Mouse (Mus musculus) cerebral cortex, adult 2 months (tissue): Measurements from ENCODE around the gene Egfl8.

Source experiments
- whole genome bisulfite sequencing: fragments of 180-500 bp; shearing (Covaris S2); methylation state at CpG from one replicate; pipeline ENCODE4 v1.1.7; 2018; 5-methylcytosine and 5-hydroxymethylcytosine counted together

Egfl8 gene

DNA sequence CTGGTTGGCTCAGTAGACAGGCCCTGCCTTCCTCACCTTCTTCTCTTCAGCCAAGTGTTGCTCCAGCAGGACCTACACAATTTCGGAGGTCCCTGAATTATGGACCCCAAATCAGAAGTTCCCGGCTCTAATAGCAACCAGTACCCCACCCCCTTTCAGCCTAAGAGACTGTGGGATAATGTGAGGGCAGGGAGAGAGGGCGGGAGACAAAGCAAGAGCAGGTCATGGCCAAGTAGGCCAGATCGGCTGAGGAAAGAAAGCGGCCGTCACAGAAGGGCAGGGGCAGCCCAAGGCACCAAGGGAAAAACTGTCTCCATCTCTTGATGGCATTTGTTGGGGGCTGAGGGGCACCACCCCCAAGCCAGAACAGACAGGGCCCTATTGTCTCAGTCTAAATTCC lies at the start of gene Egfl8:
TSS of gene Egfl8 (minus strand) at position 101 of the 400 bp plus-strand sequence.
- 49% methylated on average over 6 of the region's 6 CpGs for WGBS

DNA sequence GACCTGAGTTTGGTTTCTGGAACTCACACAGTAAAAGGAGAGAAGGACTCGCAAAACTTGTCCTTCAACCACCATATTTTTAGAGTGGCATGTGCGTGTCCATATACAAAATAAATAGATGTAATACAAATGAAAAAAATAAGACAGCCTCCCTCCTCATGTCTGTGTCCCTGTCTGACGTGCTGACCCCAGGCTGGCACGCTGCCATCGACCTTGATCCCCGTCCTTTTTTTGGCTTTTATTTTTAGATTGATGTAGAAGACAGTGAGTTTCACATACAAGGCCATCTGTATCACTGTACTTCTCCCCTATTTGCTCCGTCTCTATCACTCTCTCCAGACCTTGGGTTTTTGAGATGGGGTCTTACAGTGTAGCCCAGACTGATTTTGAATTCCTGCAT lies 48.7 kb upstream of the Egfl8 start:
- WGBS, result 76% methylated on average over 7 of the region's 7 CpGs

DNA sequence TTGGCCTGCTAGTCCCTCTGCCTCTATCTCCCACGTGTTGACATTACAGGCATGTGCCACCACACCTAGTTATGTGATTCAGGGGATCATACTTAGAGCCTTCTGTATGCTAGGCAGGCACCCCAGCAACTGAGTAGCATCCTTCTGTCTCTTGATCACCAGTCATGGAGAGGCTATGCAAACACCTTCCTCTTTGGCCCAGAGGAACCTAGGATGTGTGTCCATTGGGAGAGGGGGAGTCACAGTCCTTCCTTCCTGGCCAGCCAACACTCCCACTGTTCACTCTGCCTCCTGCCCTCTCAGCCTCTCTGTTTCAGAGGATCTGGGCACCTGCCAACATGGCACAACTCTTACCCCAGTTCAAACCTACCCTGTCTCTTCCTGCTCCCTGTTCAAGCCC lies 47.8 kb upstream of the Egfl8 start:
- 59% methylated on average over 1 of the region's 1 CpGs for WGBS

DNA sequence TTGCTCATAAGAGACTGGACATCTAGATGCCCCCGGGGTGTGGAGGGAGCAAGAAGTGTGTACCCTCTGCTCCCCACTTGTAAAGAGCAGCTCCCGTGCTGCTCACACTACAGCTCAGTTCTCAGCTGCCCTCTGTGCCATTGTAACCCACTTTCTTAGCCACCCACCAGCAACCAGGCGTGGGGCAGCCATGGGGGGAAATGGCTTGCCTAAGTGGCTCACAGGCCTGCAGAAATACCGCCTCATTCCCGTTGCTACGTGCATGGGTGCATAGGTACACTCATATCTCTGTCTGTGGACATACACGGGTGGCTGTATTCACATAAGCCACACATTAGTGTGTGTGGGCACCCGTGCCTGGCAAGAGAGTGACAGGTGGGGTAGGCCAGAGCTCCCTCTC lies 47.2 kb upstream of the Egfl8 start:
- 88% methylated on average over 8 of the region's 8 CpGs for WGBS

DNA sequence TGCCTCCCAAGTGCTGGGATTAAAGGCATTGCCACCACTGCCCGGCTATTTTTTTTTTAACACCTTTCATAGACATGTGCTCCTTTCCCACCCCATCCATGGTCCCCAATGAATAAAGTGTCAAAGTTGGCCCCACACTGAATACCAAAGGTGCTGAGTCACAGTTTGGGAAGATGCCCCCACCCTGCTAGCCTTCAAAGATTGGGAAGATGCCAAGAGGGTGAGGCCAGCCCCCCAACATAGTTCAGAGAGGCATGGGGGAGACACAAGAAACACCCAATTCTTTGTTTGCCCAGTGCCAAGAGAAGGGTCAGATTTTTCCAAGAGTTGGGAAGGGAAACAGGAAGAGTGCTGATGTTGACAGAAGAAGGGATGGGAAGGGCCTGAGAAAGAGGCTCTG lies 46.7 kb upstream of the Egfl8 start:
- 86% methylated on average over 1 of the region's 1 CpGs for WGBS

DNA sequence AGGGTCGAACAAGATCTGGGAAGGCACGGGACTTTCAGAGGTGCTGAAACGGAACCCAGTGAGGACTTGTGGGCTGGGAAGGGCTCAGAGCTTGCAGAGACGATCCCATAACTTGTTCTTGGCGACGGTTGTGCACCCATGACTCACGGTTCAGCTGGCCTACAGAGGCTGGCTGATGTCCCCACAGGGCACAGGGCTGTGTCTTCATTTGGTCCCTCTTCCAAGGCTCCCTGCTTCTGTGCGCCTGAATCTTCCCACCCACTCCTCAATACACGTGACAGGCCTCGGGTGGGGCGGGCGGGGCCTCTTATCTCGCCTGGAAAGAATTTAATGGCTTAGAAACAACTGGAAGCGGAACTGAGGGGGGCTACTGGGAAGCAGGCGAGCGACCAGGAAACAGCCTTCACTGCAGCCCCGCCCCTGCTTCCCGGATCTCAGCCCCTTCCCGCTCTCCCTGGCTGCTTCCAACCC lies 45.4 kb upstream of the Egfl8 start:
- 11% methylated on average over 19 of the region's 19 CpGs for WGBS

DNA sequence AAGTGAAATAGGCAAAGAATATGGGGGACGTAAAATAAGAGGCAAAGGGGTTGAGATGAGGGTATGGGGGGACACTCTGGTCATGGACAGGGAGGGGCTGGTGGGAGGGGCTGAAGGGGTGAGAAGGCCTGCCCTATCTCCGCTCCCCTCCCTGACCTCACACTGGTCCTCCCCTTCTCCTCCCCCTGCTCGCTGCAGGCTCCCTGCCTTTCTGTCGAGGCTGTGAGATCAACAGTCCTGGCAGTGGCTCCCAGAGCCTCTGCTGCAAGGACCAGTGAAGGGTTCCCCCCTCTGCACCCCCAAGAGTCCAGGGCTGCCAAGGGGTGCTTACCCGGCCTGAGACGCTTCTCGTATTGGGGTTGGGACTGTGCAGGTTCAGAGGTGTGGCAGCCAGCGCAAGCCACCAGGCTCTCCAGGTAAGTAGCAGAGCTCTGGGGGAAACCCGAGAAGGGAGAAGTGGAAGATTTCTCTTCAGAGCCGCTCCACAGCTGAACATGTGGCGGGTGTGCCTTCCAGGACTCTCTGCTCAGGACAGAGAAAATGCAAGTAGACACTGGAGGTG lies 44.6 kb upstream of the Egfl8 start:
- 38% methylated on average over 11 of the region's 11 CpGs for WGBS

DNA sequence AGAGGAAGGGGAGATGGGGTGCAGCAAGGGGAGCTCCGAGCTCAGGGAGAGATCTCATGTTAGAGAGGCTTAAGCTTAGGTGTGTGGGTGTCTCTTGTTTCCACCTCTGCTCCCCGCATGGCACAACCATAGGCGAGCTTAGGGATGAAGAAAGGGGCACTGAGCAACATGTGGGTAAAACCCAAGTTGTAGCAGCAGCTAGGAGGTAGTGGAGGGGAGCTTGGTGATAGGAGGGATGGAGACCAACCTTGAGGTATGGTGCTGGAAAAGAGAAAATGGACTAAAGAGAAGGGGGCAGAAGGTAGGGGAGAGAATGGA lies 44.1 kb upstream of the Egfl8 start:
- 43% methylated on average over 3 of the region's 3 CpGs for WGBS

DNA sequence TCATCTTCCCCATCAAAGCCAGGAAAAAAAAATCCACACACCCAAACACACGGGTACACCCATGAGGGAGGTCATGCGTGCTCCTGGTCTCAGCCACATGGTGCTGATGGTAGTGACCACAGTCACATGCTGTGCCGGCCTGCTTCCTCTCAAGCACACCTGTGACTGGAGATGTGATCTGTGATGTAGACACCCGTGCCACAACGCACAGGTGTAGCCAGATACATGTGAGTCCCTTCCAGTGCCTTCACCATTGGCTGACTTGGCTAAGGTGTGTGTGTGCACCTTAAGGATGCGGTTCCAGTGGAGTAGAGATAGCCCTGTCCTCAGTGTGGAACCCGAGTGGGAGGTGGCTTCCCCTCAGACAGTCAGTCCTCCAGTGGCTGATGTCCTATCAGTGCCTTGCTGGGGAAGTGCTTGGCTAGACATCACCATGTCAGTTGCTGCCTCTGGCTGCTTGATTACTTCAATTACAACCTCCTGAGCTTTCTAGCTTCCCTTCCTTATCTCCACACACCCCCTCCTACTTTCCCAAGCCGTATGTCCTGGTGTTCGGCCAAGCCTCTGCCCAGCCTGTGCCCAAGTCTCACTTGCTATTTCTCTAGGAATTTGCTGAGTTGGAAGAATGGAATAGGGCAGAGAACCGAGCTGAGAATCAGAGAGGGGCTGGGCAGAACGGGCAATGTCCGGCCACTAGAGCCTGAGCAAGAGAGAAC lies 43.6 kb upstream of the Egfl8 start:
- 63% methylated on average over 12 of the region's 12 CpGs for WGBS

DNA sequence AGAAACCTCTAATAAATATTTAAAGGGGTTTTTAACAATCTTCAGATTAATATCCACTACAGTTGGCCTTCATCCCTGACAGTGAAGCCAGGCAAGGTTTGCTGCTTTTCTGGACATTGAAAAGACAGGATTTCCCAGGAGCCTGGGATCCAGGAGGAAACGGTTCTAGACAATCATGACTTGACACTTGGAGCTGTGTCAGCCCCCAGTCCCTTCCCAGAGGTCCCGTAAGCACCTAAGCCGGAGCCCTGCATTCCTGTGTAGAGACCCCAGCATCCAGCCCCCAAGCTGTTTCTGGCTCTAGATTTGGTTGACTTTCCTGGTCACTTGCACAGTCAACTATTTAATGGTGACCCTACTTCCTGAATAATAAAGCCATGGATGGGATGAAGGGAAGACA lies 42.8 kb upstream of the Egfl8 start:
- WGBS, result 83% methylated on average over 3 of the region's 3 CpGs

DNA sequence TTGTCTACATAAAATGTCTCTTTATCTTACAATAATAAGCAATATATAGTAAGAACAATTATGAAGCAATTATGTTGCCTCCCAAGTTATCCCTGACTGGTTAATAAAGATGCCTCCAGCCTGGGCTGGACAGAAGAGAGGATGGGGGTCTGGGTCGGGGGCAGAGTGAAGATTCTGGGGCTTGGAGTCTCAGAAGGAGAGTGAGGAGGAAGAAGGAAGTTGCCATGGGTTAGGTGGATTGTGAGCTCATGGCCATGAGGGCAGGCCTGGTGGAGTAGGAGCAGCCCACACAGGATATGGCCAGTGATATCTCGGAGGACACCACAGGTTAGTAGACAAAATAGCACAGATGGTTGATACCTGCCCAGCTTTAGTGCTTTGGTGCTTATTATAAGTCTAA lies 42.4 kb upstream of the Egfl8 start:
- 73% methylated on average over 2 of the region's 2 CpGs for WGBS

DNA sequence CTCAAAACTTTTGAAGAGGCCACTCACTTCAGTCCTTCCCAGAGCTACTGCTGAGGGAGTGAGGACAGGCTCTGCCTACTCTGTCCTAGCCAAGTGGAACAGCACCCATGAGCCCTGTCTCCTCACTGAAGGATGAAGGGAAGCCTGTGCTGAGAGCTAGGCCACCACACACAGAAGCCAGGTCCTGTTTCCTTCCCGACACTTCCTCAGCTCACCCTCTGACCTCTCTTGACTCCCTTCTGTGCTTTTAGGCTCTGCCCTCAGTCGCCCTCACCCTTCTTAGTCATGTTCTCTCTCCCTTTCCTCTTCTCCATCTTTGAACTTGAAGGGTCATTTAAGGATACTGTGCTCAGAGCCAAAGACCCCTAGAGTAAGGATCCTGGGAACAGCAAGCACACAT lies 41.5 kb upstream of the Egfl8 start:
- 39% methylated on average over 2 of the region's 2 CpGs for WGBS

DNA sequence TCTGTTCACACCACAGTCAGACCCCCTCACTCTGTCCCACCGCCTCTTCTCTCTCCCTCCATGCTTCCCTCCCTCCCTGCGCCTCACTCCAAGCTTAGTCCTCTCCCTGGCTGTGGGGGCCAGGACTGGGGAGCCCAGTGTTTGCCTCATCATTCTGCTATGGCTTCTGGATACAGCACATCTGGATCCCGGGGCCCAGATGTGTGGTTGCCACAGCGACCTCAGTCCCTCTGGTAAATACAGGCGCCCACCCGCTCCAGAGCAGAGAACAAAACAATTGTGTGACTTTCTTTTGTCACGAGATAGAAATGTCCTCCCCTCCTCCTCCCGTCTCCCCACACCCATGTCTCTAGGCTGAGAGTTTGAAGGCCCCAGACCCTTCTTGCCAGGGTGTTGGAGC lies 40.9 kb upstream of the Egfl8 start:
- 65% methylated on average over 8 of the region's 8 CpGs for WGBS

DNA sequence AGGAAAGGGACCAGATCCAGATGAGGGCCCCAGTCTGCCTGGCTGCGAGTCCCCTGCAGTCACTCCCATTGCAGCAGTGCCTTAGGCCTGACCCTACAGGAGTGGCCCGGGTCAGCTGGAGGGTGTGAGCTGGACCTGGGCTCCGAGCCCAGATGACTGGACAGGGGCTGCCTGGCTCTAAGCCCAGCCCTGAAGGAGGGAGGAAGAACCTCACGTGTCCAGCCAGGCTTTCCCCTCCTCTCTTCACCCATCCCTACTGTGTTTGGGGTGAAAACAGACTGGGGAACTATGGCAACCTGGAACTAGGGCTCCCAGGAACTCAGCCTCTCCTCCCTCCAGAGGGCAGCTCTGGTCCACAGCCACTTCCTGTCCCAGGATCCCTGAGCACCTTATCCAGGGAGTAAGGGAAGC lies 39.8 kb upstream of the Egfl8 start:
- WGBS, result 27% methylated on average over 4 of the region's 4 CpGs

DNA sequence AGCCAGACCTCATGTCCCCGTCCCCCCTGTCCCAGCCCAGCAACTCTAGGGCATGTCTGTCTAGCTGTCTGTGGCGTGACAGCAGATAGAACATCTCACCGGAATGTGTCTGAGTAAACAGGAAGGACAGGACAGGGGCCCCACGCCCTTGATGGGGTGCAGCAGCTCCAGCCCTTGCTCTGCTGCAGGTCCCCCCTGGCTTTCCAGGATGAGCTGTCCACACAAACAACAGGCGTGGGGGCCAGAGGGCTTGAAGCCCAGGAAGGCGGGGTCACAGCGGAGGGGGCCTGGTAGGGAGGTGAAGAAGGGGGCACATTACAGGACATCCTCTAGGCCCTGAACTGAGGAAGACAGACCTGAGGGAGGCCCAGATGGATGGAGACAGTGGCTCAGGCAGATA lies 39.4 kb upstream of the Egfl8 start:
- 76% methylated on average over 7 of the region's 7 CpGs for WGBS

DNA sequence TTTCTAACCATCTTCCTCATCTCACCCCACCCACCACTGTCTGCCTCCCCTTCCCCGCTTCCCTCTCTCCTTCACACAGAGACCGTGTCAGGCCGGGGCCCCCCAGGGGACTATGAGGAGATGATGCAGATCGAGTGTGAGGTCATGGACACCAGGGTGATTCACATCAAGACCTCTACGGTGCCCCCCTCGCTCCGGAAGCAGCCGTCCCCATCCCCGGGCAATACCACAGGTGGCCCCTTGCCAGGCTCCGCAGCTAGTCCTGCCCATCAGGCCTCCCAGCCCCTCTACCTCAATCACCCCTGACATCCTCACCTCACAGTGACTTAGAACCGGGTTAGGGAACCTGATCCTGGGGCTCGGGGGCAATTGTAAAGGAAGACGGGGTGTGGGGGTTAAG lies 38.6 kb upstream of the Egfl8 start:
- WGBS, result 94% methylated on average over 13 of the region's 13 CpGs

DNA sequence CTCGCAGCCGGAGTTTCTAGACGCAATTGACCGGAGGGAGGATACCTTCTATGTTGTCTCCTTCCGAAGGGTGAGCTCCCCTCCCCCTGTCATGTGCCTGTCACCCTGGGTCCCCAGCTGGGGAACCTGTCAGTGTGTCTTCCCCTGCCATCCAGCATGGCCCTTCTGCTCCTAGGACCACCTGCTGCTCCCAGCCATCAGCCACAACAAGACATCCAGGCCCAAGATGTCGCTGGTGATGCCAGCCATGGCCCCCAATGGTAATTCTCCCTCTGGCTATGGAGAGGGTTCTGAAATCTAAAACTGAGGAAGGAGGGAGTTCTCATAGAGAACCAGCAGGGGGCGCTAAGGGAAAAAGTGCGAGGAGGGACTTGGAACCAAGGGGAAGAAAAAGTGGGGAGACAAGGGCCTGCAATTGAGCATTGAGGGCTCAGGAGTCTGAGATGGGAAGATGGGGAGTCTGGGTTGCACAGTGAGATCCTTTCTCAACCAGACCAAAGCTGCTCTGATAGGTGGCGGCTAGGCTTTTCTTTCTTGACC lies 38.0 kb upstream of the Egfl8 start:
- WGBS, result 64% methylated on average over 9 of the region's 9 CpGs

DNA sequence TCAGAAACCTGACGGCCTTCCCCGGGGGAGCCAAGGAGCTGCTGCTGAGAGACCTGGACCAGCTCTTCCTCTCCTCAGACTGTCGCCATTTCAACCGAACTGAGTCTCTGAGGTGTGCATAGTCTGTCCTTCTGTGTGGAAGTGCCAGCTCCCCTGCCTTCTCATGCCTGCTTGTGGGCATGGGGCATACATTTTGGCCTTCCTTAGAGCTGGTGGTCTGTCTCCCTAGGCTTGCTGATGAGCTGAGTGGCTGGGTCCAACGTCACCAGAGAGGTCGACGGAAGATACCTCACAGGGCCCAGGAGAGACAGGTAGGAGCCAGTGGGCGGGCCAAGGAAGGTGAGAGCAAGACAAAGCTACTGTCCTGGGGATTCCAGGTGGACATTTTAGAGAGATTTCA lies 37.2 kb upstream of the Egfl8 start:
- WGBS, result 90% methylated on average over 8 of the region's 8 CpGs

DNA sequence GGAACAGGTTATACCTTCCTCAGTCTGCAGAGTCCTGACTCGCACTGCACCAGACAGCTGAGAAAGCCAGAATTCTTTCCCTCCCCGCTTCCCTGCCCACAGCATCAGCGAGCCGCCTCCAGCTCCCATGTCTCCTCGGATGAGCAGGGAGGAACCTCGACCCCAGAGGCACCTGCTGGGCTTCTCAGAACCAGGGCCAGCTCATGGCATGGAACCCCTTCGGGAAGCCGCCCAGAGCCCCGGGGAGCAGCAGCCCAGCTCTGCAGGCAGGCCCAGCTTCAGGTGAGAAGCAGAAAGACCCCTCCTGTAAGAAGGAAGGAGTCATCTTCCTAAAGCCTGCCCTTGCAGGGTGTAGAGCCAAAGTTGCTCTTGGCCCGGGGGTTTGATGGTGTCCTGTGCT lies 36.8 kb upstream of the Egfl8 start:
- whole genome bisulfite sequencing, result 74% methylated on average over 10 of the region's 10 CpGs

DNA sequence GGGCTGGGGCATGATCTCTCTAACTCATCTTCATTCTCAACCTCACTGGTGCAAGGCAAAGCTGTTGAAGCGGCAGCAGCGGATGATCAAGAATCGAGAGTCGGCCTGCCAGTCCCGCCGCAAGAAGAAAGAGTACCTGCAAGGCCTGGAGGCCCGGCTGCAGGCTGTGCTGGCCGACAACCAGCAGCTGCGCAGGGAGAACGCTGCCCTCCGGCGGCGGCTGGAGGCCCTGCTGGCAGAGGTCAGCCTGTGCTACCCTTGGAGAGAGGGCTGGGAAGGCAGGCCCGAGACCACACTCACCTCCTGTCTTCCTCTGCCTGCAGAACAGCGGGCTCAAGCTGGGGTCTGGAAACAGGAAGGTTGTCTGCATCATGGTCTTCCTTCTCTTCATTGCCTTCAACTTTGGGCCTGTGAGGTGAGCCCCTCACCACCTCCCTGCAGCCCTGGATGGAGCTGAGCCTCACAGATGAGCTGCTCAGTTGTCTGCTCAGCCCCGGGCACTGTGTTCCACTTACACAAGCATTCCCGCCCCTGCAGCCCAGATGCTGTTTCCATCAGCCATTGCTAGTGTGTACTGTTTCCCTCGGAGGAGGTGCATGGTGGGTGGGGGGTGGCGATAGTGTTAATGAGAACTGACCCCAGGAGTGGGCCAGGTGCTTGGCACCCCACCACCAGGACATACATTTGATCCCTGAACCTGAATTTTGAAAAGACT lies 35.9 kb upstream of the Egfl8 start:
- 44% methylated on average over 19 of the region's 19 CpGs for WGBS

DNA sequence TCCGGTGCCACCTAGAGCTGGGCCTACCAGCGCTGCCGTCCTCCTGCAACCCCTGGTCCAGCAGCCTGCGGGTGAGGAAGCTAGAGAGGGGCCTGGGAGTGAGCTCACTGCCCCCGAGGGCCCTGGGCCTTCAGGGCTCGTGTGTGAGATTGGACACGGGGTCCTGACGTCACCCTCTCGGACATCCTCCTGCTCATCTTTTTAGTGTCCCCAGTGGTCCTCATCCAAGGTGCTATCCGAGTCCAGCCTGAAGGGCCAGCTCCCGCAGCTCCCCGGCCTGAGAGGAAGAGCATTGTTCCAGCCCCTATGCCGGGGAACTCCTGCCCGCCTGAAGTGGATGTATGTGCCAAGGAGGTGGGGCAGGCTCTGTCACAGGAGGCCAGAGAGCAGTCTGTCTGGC lies 35.0 kb upstream of the Egfl8 start:
- 81% methylated on average over 14 of the region's 14 CpGs for WGBS

DNA sequence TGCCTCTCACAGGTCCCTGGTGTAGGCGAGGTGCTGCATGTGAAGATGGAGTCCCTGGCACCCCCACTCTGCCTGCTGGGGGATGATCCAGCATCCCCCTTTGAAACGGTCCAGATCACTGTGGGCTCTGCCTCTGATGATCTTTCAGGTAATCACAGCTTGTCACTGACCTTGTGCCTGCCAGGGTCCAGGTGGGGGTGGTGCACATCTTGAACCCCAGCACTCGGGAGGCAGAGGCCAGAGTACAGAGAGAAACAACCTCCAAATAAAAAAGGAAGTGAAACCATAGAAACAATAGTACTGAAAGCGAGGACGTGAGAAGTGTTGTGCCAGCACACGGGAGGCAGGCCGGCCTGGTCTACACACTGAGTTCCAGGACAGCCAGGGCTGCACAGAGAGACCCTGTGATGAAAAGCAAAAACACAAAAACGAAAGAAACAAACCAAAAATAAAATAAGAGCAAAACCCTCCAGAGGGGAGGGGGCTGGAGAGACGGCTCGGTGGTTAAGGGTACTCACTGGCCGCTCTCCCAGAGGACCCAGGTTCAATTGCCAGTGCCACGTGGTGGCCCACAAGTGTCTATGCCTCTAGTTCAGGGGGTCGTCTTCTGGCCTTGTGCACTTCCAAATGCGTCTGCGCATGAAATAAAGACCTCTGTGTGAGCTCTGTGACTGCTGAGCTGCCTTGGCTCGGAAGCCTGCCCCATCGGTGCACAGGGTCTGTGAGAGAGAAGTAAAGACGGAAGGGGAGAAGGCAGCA lies 33.5 kb upstream of the Egfl8 start:
- WGBS, result 83% methylated on average over 18 of the region's 18 CpGs
